Mouse (Mus musculus) thymus, adult 2 months (tissue): ENCODE measurements around the gene Bpifb4. TPM values are rescaled to one million over a fixed set of nuclear protein-coding genes. Genes with fewer than 3 reads are reported as not detected.

Source experiments
- DNase-seq: peaks from one replicate; pipeline ENCODE4 v3.0.0; 2021
- H3K27ac ChIP-seq: fragments of 200-500 bp; 2 replicates; pipeline ENCODE4 v1.5.1; 2012; ENCODE audit warnings: low read length, control low read depth; ENCODE audit not compliant: control insufficient read depth, insufficient read depth
- H3K27me3 ChIP-seq: fragments of 200-500 bp; 2 replicates; pipeline ENCODE4 v1.6.1; 2012; ENCODE audit warnings: mild to moderate bottlenecking, low read length, moderate library complexity, mixed read lengths; ENCODE audit not compliant: control insufficient read depth, insufficient read depth
- H3K36me3 ChIP-seq: fragments of 200-500 bp; 2 replicates; pipeline ENCODE4 v1.6.1; 2012; ENCODE audit warnings: mild to moderate bottlenecking, low read length, moderate library complexity; ENCODE audit not compliant: control insufficient read depth, insufficient read depth
- H3K4me1 ChIP-seq: fragments of 200-500 bp; replicated peaks from 2 replicates; pipeline ENCODE4 v1.6.1; 2012; ENCODE audit warnings: low read length; ENCODE audit not compliant: control insufficient read depth, insufficient read depth
- H3K4me3 ChIP-seq: fragments of 200-500 bp; 2 replicates; pipeline ENCODE4 v1.5.1; 2012; ENCODE audit warnings: mild to moderate bottlenecking, low read length, control low read depth, moderate library complexity; ENCODE audit not compliant: control insufficient read depth, insufficient read depth
- CTCF ChIP-seq: fragments of 200-500 bp; IDR thresholded peaks from 2 replicates; pipeline ENCODE4 v1.5.1; 2012; ENCODE audit warnings: mild to moderate bottlenecking, control low read depth, low read length, moderate library complexity, borderline replicate concordance; ENCODE audit not compliant: control insufficient read depth, poor library complexity, insufficient read depth; ENCODE audit errors: extremely low read depth
- POLR2A ChIP-seq: fragments of 200-500 bp; IDR thresholded peaks from 2 replicates; pipeline ENCODE4 v1.6.1; 2012; ENCODE audit warnings: mild to moderate bottlenecking, low read length, control low read depth, moderate library complexity; ENCODE audit not compliant: control insufficient read depth, poor library complexity, insufficient read depth; ENCODE audit errors: extremely low read depth
- WGBS: fragments of 180-500 bp; shearing (Covaris S2); methylation state at CpG from one replicate; pipeline ENCODE4 v1.1.7; 2018; 5-methylcytosine and 5-hydroxymethylcytosine counted together
- polyA plus RNA-seq: library from polyadenylated mRNA; depleted of rRNA; stranded (reverse); fragments of >200 nt; gene quantifications from 2 replicates; pipeline ENCODE4 v1.2.3, GENCODE M21; 2012

Bpifb4 gene
- polyA plus RNA-seq, 1 experiment = 0.13 TPM

GRCm38 (mm10) chr2:153952897-153953296, 14.9 kb downstream of the Bpifb4 start:
- WGBS = 30% methylated on average over 6 of the region's 6 CpGs
- no peaks in the 10 kb centered on the region for H3K36me3 ChIP-seq
- DNase-seq = peak; percentile 56
- H3K4me3 ChIP-seq = no peak overlapping the region
- H3K27me3 ChIP-seq = no peaks in the 10 kb centered on the region
- no peak overlapping the region for H3K27ac ChIP-seq
- no peak for TF ChIP-seq POLR2A
- TF ChIP-seq CTCF = no peak
- H3K4me1 ChIP-seq = no peaks in the 10 kb centered on the region

- Histone ChIP-seq H3K36me3 (no peaks in the 10 kb centered on the region), H3K4me1 (no peaks in the 10 kb centered on the region), H3K27ac (no peak overlapping the region), H3K4me3 (no peak overlapping the region), H3K27me3 (no peaks in the 10 kb centered on the region)
- peak; percentile 45 for DNase-seq
- 5% methylated on average over 6 of the region's 6 CpGs for WGBS
- TF ChIP-seq CTCF = peak; percentile 71; the same call in 1 of the 2 replicates
- TF ChIP-seq POLR2A = no peak
Measured at GRCm38 (mm10) chr2:153953836-153954235, 15.8 kb downstream of the Bpifb4 start.

- TF ChIP-seq CTCF (no peak), POLR2A (no peak)
- Histone ChIP-seq H3K4me1 (no peaks in the 10 kb centered on the region), H3K27ac (no peak overlapping the region), H3K36me3 (no peaks in the 10 kb centered on the region), H3K4me3 (no peak overlapping the region), H3K27me3 (no peaks in the 10 kb centered on the region)
- WGBS = 74% methylated on average over 4 of the region's 4 CpGs
- no peak for DNase-seq
Measured at GRCm38 (mm10) chr2:153962821-153963331, 24.9 kb downstream of the Bpifb4 start.

GRCm38 (mm10) chr2:153963334-153963733, 25.3 kb downstream of the Bpifb4 start:
- Histone ChIP-seq H3K4me1 (no peaks in the 10 kb centered on the region), H3K27ac (no peak overlapping the region), H3K4me3 (no peak overlapping the region), H3K36me3 (no peaks in the 10 kb centered on the region), H3K27me3 (no peaks in the 10 kb centered on the region)
- TF ChIP-seq POLR2A (no peak), CTCF (no peak)
- 95% methylated on average over 1 of the region's 1 CpGs for WGBS
- no peak for DNase-seq

- WGBS = 91% methylated on average over 5 of the region's 5 CpGs
- Histone ChIP-seq H3K4me1 (no peaks in the 10 kb centered on the region), H3K36me3 (no peaks in the 10 kb centered on the region), H3K27ac (no peak overlapping the region), H3K27me3 (no peaks in the 10 kb centered on the region), H3K4me3 (no peak overlapping the region)
- DNase-seq = no peak
- no peak for TF ChIP-seq CTCF
Measured at GRCm38 (mm10) chr2:153970221-153970620, 32.2 kb downstream of the Bpifb4 start.

GRCm38 (mm10) chr2:153974582-153974981, 36.6 kb downstream of the Bpifb4 start, which contains the start of gene Bpifa6:
Gene Bpifa6, plus strand, starts transcription at chr2:153974945.
- WGBS = 68% methylated on average over 5 of the region's 5 CpGs

GRCm38 (mm10) chr2:153995770-153996169, 57.8 kb downstream of the Bpifb4 start:
- 9% methylated on average over 7 of the region's 7 CpGs for WGBS
- Histone ChIP-seq H3K4me3 (no peak overlapping the region), H3K27me3 (no peaks in the 10 kb centered on the region), H3K27ac (no peak overlapping the region), H3K36me3 (no peaks in the 10 kb centered on the region), H3K4me1 (no peaks in the 10 kb centered on the region)
- TF ChIP-seq CTCF (peak; percentile 77), POLR2A (no peak)
- DNase-seq = peak; percentile 60

More at GRCm38 (mm10) chr2:153974582-153974981, 36.6 kb downstream of the Bpifb4 start, which contains the start of gene Bpifa6:
- no peaks in the 10 kb centered on the region for H3K36me3 ChIP-seq
- H3K27ac ChIP-seq = no peak within 1 kb of the TSS
- no peaks in the 10 kb centered on the region for H3K27me3 ChIP-seq
- H3K4me3 ChIP-seq = no peak within 1 kb of the TSS
- DNase-seq = no peak
- no peak for TF ChIP-seq CTCF
- TF ChIP-seq POLR2A = no peak
- H3K4me1 ChIP-seq = no peaks in the 10 kb centered on the region
